Mouse (Mus musculus): ENCODE results near the gene Carnmt1. TPM values are rescaled to one million over a fixed set of nuclear protein-coding genes. Genes with fewer than 3 reads are reported as not detected.

Gene Carnmt1
- polyA plus RNA-seq, 2 experiments from 2014 or later: 2.2 to 3.5 TPM

DNA sequence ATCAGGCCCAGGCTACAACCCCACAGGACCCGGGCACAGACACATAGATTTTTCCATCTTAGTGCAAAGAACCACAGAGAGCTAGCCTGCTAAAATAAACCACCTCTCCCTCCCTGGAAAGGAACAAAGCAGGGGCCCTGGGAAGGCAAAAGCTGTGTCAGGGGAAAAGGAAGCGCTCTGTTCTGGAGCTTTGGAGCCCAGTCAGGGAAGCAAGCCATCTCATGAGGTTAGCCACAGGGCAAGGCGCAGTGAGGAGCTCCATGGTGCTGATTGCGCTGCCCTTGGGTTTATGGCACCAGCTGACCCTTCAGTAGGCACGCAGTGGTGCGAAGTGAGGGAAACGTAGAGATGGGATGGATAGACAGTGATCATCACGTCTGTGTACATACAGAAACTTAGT is 16.2 kb upstream of the Carnmt1 start:
- ATAC-seq: no peak

DNA sequence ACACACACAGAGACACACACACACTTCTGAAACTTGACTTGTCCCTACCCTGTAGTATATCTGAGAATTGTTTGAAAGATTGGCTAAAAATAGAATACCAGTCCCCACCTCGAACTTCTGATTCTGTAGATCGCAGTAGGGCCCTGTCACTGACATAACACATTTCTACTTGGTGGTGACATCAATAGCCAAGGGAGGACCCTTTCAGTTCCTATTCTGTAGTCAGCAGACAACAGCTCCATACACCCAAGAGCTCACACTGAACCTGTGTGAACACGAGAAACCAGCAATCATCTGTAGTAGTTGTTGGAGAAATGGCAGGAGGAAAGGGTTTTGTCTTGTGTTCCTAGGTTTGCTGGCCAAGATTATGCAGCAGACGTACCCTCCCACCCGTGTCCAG is 15.6 kb upstream of the Carnmt1 start:
- ATAC-seq: no peak

DNA sequence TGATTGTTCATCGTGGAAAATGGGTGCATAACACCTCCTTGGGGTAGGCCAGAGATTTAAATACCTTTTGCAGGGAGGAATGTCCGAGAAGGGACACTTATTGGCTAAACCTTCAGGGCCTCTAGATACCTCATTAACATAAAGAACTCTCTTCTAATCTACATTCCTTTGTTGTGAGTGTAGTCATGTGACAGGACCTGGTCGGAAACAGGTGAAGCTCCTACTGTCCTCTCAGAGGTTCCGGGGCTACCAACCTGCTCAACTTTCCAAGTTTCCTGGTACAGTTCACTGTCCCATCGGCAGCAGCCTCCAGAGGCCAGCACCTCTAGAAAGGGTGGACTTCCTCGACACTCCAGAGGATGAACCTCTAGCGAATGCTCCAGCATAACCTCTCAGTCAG is 14.6 kb upstream of the Carnmt1 start:
- no peak for ATAC-seq

GRCm38 (mm10) chr19:18658473-18658872 is 12.1 kb upstream of the Carnmt1 start:
- ATAC-seq: no peak

- ATAC-seq: no peak
Measured at GRCm38 (mm10) chr19:18659349-18659748, 11.2 kb upstream of the Carnmt1 start.

- ATAC-seq: no peak
Measured at GRCm38 (mm10) chr19:18660466-18660865, 10.1 kb upstream of the Carnmt1 start.

DNA sequence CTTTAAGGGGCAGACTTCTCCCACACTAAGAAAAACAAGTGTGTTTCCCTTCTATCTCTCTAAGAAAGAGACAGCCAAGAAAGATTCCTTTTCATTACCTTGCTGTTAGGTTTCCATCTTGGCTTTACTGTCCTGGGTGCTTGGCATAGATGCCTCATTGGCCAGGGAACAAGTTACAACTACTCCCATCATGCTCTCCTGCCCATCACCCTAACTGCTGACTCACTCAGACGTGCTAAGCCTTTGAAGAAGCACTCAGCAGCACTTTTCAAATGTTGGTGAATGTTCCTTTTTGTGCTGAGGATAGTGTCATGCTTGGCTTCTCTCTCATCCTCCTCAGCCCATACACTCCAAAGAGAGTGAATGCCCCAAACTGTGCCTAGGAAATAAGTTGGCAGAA is 8.9 kb upstream of the Carnmt1 start:
- no peak for ATAC-seq

- ATAC-seq: no peak
Measured at GRCm38 (mm10) chr19:18663904-18664303, 6.7 kb upstream of the Carnmt1 start.

GRCm38 (mm10) chr19:18666966-18667365 is 3.6 kb upstream of the Carnmt1 start:
- ATAC-seq: no peak

DNA sequence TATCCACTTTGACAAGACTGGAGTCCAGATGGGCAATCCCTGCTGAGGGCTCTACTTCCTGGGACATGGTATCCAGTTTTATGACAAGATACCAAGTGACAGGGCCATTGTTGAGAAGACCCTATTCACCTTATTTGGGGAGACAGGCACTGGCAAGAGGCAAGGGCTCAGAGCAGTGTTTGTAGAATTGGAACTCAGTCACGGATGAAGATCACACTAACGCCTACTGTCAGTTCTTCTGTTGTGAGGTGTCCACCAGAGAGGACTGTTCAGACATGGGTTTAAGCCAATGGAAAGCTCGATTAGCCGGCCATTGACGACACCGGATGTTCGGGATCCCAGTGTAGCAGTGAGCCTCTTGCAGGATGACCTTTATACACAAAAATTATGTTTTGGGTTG is 1.0 kb upstream of the Carnmt1 start:
- no peak for ATAC-seq

GRCm38 (mm10) chr19:18671056-18671741 is 635 bp downstream of the Carnmt1 start:
- peak; percentile 27 for ATAC-seq

DNA sequence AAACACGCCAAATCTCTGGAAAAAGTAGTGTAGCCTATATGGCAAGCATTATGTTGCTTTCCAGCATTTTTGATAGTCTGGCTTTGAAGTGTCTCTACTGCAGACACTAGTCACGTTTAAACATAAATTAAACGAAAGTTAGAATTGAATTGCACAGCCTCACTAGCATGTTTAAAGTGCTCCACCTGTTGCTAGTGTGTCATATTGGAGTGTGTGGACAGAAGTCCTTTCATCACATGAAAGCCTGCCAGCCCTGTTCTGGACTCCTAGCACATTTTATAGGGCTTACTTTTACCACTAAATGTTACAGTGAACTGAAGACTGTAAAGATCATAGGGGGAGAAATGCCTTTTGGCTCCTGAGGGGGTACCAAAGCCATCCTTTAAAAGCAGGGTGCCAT is 1.9 kb downstream of the Carnmt1 start:
- ATAC-seq: no peak

DNA sequence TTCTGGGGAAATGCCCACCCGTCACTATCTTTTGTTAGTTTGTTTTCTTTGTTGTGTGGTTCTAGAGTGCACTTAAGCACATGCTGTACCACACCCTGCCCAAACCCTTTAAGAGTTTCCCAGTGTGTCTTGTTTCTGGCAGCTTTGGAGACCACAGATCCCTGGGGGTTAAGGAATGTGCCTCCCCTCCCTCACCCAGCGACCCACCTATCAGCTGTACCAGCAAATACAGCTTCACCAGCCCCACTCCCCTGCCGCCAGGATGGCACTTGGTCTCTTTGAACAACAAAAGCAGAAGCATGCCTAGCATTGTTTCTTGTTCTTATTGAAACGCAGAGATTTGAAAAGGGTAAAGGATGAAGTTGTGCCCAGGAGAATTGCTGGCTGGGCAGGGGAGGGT is 2.6 kb downstream of the Carnmt1 start:
- no peak for ATAC-seq

DNA sequence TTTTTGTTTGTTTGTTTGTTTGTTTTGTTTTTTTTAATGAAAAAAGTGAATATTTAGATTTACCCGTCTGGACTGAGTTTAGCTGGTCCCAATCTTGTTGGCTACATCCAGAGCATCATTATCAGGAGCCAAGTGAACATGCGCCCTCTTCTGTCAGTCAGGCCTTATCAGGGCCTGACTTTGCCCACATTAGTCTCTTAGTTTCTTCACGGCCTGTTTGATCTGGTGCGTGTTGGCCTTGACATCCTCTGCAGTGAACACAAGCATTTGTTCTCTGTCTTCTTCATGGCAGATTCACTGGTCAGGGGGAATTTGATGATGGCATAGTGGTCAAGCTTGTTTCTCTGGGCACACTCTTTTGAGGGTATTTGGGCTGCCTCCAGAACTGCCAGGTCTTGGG is 11.6 kb downstream of the Carnmt1 start:
- ATAC-seq: no peak

DNA sequence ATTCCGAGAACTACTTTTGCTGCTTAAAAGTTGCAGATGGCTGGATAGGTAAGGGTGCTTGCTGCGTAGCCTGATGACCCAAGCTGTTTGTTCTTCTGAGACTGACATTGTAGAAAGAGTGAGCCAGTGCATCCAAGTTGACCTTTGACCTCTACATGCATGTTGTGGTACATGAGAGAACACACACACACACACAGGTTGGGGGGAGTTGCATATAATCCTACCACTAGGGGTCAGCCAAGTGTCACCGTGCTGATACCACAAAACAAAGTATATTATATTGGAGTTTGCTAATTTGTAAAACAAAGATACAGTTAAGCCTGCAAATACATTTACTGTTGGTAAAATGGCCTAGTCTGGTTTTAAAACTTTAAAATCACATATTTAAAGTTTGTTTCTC is 17.0 kb downstream of the Carnmt1 start:
- ATAC-seq: peak; percentile 96

- ATAC-seq: no peak
Measured at GRCm38 (mm10) chr19:18692176-18692575, 21.6 kb downstream of the Carnmt1 start.

DNA sequence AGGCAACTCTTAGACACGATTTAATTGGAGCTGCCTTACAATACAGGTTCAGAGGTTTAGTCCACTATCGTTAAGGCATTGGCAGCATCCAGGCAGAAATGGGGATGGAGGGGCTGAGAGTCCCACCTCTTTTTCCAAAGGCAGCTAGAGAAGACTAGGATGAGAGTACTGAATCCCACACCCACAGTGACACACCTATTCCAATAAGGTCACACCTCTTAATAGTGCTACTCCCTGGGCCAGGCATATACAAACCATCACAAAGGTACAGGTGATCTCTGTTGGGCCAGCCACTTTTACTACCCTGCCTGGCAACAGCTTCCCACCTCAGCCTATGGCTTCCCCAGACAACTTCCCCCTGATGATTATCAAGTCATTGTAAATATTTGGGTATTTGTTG is 22.2 kb downstream of the Carnmt1 start:
- ATAC-seq: no peak

DNA sequence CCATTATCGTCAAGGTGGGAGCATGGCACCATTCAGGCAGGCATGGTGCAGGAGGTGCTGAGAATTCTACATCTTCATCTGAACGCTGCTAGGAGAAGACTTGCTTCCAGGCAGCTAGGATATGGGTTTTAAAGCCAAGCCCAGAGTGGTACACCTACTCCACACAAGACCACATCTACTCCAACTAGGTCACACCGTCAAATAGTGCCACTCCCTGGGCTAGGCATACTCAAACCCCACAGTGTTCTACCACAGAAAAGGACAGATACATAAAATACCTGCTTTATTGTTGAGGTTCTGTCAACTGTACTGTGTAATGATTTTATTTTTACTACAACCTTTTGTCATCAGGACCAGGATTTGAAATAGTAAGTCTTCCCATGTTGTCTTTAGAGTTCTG is 24.6 kb downstream of the Carnmt1 start:
- ATAC-seq: no peak

GRCm38 (mm10) chr19:18695552-18695951 is 25.0 kb downstream of the Carnmt1 start:
- ATAC-seq: no peak

GRCm38 (mm10) chr19:18708101-18708500 is 37.5 kb downstream of the Carnmt1 start:
- ATAC-seq: no peak

GRCm38 (mm10) chr19:18710903-18711302 is 40.3 kb downstream of the Carnmt1 start:
- no peak for ATAC-seq

GRCm38 (mm10) chr19:18711589-18711988 is 41.0 kb downstream of the Carnmt1 start:
- no peak for ATAC-seq

DNA sequence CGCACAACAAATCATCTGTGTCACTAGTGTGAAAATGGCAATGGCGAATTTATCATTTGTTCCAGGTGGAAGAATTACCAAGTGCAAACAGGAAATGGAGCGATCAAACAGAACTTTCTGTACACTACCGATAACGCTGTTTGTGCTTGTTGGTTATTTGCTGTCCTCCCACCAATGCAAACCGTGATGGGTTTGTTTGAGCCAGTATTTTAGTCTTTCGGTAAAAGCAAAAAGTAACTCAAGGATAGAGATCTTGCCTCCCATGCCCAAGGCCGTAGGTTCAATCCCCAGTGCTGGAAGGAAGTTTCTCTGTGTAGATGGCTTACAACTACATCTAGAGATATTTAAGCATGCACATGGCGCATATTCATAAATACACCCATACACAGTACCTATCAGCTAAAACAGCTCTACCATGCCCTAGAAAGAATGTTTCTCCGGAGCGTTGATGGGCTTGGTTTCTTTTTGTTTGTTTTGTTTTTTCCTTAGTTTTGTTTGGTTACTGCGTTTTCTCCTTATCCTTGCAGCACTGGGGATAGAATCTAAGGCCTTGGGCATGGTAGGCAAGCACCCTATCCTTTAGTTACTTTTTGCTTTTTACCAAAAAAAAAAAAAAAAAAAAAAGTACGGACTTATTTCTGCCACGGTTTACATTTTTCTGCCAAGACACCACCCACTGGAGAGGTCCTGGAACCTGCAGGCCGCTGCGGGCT is 41.7 kb downstream of the Carnmt1 start:
- no peak for ATAC-seq

DNA sequence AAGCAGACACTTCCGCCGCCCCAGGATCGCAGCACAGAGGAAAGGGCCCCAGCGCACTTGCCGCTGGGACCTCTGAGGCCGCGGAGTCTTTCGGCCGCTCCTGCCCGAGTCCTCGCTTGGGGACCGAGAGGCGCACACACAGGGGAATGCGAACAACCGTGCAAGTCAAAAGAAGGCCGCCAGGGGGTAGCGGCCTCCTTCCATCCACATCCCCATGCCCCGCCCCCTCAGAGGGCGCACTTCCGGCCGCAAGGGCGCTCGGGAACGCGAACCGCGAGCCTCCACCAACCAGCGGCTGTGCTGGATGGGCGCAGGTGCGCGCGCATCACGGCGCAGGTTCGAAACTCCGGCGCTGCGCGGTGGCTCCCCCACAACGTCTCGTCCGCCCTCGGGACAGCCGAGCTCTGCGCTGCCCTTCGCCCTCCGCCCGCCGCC is 42.3 kb downstream of the Carnmt1 start, which contains the start of gene D030056L22Rik:
TSS of gene D030056L22Rik (plus strand) at position 328 of the 435 bp plus-strand sequence.
- peak; percentile 96 for ATAC-seq
